Mouse (Mus musculus): Measurements from ENCODE around the gene Ifna5.

Gene Ifna5

GRCm38 (mm10) chr4:88863309-88863708 lies 28.0 kb downstream of the Ifna5 start:
- in situ Hi-C loops (cut with MboI, MseI), result loop anchor here (10.0 to 25.0 kb wide), 2 partner anchors 59 to 424 kb away; partner anchors contain the start of genes Cdkn2a, Gm13287 and Gm13288

GRCm38 (mm10) chr4:88864599-88864998 lies 29.3 kb downstream of the Ifna5 start:
- in situ Hi-C loops (cut with MboI, MseI), result loop anchor here (10.0 to 25.0 kb wide), 2 partner anchors 60 to 423 kb away; partner anchors contain the start of genes Cdkn2a, Gm13287 and Gm13288

GRCm38 (mm10) chr4:88865011-88865569 lies 29.8 kb downstream of the Ifna5 start:
- in situ Hi-C loops (cut with MboI, MseI), result loop anchor here (10.0 to 25.0 kb wide), 2 partner anchors 60 to 422 kb away; partner anchors contain the start of genes Cdkn2a, Gm13287 and Gm13288

GRCm38 (mm10) chr4:88867366-88867925 lies 32.1 kb downstream of the Ifna5 start:
- in situ Hi-C loops (cut with MboI, MseI), result loop anchor here (10.0 to 25.0 kb wide), 2 partner anchors 63 to 420 kb away; partner anchors contain the start of genes Cdkn2a, Gm13287 and Gm13288

GRCm38 (mm10) chr4:88867926-88868911 lies 32.9 kb downstream of the Ifna5 start:
- in situ Hi-C loops (cut with MboI, MseI), result loop anchor here (10.0 to 25.0 kb wide), 2 partner anchors 63 to 419 kb away; partner anchors contain the start of genes Cdkn2a, Gm13287 and Gm13288

- in situ Hi-C loops (cut with MboI, MseI), result loop anchor here (5.0 to 25.0 kb wide), 4 partner anchors 62 to 662 kb away; partner anchors contain the start of gene Cdkn2a
Measured at GRCm38 (mm10) chr4:88872691-88873090, 37.4 kb downstream of the Ifna5 start.

- in situ Hi-C loops (cut with MboI, MseI), result loop anchor here (5.0 to 10.0 kb wide), 3 partner anchors 59 to 659 kb away; no protein-coding TSS in a partner anchor
Measured at GRCm38 (mm10) chr4:88875435-88876095, 40.2 kb downstream of the Ifna5 start.

- in situ Hi-C loops (cut with MboI, MseI), result loop anchor here (5.0 to 10.0 kb wide), 3 partner anchors 58 to 658 kb away; no protein-coding TSS in a partner anchor
Measured at GRCm38 (mm10) chr4:88876520-88876919, 41.2 kb downstream of the Ifna5 start.

GRCm38 (mm10) chr4:88878246-88878645 lies 42.9 kb downstream of the Ifna5 start:
- in situ Hi-C loops (cut with MboI, MseI), result loop anchor here (5.0 to 10.0 kb wide), 3 partner anchors 57 to 657 kb away; no protein-coding TSS in a partner anchor

- in situ Hi-C loops (cut with MboI, MseI), result loop anchor here (5.0 to 10.0 kb wide), 3 partner anchors 56 to 656 kb away; no protein-coding TSS in a partner anchor
Measured at GRCm38 (mm10) chr4:88878772-88879171, 43.4 kb downstream of the Ifna5 start.

- in situ Hi-C loops (cut with MboI, MseI), result no loop called here
Measured at GRCm38 (mm10) chr4:88880101-88880500, 44.8 kb downstream of the Ifna5 start, which contains the start of gene Ifne. Gene Ifne (minus strand): TSS chr4:88880201.

Measured in T-helper 2 cell (primary cell).